Mouse (Mus musculus): ENCODE measurements around the gene Kirrel.

Gene Kirrel

DNA sequence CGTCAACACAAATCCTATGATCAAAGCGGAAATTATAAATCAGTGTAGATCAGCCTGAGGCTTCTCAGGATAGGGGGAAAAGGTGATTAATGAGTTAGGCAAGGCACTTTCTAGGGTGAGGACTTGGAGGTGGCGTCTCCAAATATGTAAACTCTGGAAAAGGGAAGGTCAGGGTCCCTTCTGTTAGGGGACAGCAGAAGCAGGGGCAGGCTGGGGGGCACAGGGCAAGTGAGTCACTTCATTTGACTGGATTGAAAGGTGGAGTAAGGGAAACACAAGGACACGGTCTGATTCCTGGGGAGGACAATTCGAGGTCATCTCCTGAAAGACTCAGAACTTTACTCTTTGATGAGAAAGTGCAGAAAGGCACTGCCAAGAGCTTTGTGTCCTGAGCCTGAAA is 97.6 kb downstream of the Kirrel start:
- DNase-seq, result no peak

DNA sequence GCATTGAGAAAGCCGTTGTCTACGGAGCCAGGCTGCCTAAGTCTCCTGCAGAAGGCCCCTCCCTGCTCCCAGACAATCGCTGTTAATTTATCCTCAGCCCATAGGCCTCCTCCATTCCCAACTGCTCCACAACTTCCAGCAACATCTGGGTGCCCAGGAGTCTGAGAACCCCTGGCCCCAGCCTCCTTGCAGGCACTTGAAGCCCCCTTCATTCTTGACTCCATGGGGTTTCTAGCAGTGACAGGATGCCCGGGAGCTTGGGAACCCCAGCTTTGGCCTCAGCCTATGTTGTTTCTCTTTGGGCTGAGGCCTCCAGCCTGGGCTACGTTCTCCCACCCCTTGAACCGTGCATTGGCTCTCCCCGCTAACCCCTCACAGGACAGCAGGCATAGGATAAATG is 98.4 kb downstream of the Kirrel start:
- no peak for DNase-seq

DNA sequence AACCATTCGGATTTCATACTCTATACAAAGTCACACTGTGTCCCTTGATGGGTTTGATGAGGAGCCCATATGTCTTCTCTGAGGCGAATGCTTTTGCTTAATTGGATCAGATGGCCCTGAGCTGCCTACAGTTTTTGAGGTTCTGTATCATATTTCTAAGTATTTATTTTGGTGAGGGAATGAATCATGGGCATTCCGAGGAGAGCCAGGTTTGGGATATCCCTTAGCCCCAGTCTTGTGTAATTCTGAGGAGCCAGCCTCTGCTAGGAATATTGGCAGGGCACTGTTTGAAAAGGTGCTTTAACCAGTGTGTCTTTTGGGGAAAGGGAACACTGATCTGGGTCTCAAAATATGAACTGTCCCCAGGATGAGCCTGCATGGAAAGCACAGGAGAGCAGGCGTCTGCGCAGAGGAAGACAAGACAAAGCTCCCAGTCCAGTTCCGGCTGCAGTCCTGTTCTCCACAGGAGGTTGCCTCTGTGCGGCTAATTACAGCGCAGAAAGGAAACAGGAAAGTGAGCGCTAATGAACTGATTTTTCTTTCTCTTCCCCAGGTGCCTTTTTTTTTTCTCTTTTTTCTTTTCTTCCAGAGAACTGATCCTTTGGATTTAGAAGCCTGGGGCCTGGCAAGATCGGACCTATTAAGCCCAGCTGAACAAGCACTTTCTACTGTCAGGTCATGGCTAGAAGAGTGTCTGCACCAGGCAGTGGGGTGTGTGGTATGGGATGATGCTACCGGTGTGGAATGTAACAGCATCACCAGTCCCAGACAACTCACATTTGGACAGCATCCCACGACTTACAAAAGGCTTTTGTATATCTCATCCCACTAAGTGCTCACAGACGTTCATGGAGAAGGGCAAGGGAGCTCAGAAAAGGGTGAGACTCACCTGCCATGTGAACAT is 101.7 kb downstream of the Kirrel start:
- no peak for DNase-seq

DNA sequence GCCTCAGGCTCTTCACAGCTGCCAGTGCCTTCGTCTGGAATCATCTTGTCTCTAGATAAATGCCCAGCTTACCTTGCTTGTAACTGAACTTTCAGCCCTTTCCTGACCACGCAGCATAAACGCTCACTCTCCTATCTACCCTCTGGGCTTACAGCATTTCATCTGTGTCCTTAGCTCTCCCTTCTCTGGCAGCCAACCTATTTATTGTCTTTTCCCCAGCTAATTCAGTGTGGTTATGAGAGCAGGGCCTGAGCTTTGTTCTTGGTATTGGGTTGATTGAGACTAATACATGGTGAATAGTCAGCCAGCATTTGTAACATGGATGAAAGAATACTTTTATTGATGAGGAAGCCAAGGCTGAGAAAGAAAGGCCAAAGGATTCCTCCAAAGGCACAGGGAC is 102.4 kb downstream of the Kirrel start:
- DNase-seq, result no peak

DNA sequence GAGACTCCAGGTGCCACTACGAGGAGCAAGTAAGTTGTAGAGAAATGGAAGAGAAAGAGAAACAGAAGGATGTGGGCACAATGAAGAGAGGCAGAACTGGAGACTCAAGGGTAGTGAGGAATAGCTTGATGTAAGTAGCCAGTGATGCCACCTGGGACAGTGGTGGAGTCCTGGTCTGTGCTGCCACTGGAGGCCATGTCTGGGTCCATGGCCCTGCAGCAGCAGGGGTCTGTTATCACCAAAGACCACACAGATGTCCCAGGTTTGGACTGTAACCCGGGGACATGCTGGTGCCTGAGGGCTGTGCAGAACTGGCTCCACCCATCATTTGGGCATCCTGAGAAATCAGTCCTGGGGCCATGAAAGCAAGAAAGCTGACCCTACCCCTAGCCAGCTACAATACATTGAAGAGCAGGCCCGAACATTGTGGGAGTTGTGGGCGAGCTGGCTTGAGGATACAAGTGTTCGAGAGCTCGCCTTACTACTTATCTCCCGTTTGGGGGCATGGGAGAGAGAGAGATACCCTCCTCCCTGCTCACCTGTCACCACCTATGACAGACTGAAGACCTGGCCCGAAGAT is 107.1 kb downstream of the Kirrel start:
- DNase-seq, result no peak

DNA sequence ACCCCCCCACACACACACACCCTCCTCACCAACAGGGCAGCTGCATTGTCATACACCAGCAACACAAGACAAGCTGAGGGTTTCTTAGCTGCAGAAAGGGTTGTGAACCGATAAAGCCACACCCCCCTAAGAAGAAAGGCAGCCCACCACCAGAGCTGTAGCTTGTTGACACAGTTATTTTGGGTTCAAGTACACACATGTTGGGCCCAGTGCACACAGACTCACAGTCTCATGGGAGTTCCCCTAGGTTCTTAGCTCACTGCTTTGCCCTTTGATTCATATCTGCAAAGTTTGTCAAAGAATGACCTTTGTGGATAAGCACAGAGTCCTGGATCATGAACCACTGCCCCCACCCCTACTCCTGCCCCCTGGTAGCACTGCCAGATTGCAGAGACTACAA is 120.6 kb downstream of the Kirrel start:
- DNase-seq, result no peak

DNA sequence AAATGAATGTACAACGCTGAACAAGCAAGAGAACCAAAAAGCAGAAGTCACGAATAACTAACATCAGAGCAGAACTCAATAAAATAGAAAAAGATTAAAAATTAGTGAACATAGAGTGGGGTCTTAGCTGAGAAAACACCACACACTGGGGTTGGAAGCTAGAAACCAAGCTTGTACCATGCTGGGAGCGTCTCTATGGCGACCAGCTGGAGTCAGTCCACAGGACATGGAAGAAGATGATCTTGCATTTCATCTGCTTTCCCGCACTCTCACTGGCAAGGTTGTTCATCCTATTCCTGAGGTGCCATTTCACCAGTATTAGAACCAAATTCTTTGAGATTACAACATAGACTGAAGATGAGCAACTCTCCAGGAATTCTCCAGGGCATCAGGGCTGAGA is 126.7 kb downstream of the Kirrel start:
- no peak for DNase-seq

DNA sequence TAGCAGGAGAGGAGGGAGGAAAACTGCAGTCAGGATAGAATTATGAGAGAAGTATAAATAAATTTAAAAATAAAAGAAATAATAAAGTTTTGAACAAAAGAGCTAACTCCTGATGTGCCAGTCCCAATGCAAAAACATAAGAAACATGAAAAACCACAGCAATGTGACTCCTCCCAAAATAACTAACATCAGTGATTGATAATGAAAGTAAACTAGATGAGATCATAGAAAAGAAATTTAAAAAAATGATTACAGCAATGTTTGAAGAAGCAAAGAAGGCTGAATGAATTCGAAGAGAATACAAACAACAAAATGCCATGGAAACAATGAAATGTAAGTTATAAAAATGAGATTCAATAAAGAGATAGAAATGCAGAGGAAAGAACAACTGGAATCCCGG is 132.8 kb downstream of the Kirrel start:
- no peak for DNase-seq

DNA sequence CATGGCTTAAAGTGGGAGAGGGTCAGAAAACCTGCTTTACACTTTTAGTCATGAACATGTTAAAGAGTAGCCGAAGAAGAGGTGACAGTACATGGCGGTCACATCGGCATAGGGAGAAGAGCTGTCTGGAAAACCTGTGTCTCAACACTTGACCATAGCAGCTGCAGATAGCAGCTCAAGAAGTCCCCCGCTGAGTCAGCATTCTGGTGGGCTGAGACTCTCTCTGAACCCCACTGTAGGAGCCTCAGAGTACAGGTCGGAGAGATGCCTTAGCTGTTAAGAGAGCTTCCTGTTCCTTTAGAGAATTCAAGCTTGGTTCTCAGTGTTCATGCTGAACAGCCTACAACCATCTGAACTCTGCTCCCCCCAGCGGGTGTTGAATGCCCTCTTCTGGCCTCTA is 136.0 kb downstream of the Kirrel start:
- DNase-seq, result no peak

DNA sequence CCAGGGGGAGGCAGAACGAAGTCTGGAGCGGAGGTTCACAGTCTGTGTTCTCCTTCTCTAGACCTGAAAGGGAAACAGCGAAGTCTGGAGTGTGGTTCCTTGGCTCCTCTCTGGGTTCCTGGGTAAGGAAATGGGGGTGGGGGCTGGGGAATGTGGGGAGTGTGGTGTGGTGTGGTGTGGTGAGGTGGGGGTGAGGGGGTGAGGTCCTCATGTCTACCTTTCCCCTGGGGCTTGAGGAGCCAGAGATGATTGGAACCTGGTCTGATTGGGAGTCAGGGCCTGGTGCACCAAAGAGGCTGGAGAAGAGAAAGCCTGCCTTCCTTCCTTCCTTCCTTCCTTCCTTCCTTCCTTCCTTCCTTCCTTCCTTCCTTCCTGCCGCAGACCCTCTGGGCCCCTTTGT is 140.5 kb downstream of the Kirrel start:
- no peak for DNase-seq

DNA sequence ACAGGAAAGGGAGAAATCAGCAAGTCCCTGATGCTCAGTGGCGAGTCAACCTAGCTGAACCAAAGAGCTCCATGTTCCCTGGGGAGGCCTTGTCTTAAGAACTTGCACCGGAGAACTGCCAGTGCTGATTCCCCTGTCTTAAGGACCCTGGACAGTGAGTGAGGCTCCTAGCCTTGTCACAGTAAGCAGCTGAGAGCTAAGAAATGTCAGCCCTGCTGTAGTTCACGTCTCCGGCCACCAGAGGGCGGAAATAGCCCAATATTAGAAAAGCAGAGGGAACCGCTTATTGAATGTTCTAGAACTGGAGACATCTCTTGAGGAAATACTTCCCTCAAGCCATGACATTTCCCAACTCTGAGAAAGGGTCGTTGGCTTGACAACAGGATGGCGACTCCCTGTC is 141.2 kb downstream of the Kirrel start:
- DNase-seq, result peak; percentile 25 to 41

DNA sequence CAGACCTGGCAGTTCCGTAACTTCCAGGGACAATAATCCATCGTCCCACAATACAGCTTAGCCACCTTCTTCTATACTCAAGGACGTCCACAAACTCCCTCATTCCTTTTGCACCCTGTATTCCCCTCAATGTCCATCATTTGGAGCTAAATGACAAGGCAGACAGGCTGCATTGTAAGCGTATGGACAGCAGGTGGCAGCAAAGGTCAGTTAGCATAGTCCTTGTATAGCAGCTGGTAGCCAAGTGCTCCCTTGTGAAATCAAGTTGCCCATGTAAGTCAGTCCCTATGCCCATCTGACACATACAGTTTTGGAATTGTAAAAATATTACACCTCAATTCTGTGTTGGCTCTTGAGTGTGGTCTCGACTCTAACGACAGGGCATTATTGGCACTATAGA is 143.7 kb downstream of the Kirrel start:
- DNase-seq, result peak; percentile 17 to 26

Data from thymus, adult 18-20 months (tissue).